Mouse (Mus musculus) lung, postnatal 0 days (tissue): ENCODE measurements around the gene Dio2.

Experiments used
- CTCF ChIP-seq: IDR thresholded peaks from 2 replicates; pipeline ENCODE4 v1.5.1; 2016; ENCODE audit warnings: antibody characterized with exemption, mild to moderate bottlenecking
- EP300 ChIP-seq: IDR thresholded peaks from 2 replicates; pipeline ENCODE4 v1.6.1; 2016; ENCODE audit warnings: antibody characterized with exemption, mild to moderate bottlenecking, control low read depth

DNA sequence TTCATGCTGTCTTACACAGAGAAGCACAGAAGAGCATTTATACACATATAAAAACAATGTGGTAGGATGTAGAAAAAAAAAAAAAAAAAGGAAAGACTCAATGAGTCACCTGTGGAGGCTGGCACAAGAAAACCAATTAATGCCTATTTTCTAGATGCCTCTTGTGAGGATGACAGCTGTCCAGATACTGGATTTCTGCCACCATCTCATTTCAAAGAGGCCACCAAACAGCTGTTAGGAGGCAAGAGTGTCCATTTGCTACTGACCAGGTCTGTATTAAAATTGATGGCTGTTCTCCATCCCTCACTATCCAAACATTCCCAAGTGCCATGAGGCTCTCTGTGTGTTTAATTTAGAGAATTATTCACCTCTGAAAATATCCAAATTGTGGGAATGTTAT lies 6.5 kb upstream of the Dio2 start:
- TF ChIP-seq CTCF (no peak), EP300 (no peak)
